Mouse (Mus musculus) megakaryocyte, embryonic 14.5 days (primary cell): ENCODE measurements around the gene Ddx43. TPM values are rescaled to one million over a fixed set of nuclear protein-coding genes. Genes with fewer than 3 reads are reported as not detected.
"Not testable (repeated sequence)": the region's sequence is repeated elsewhere in the genome, so short reads cannot be mapped to it uniquely, and the experiment has no call there.

Source experiments
- H3K27me3 ChIP-seq: replicated peaks from 2 replicates; pipeline ENCODE3; 2012; ENCODE audit warnings: inconsistent platforms
- H3K36me3 ChIP-seq: replicated peaks from 2 replicates; pipeline ENCODE3; 2012; ENCODE audit warnings: low read length, inconsistent platforms, mixed read lengths
- H3K4me1 ChIP-seq: 2 replicates; pipeline ENCODE4 v1.6.1; 2012; ENCODE audit warnings: inconsistent platforms
- H3K4me3 ChIP-seq: replicated peaks from 2 replicates; pipeline ENCODE3; 2012; ENCODE audit warnings: moderate library complexity, mild to moderate bottlenecking, inconsistent platforms
- H3K9me3 ChIP-seq: 2 replicates; pipeline ENCODE4 v1.6.1; 2012; ENCODE audit warnings: inconsistent platforms
- FLI1 ChIP-seq: IDR thresholded peaks from 2 replicates; pipeline ENCODE4 v1.6.1; 2012; ENCODE audit warnings: low read length, inconsistent platforms, mixed read lengths
- GATA1 ChIP-seq: IDR thresholded peaks from 3 replicates; pipeline ENCODE4 v1.6.1; 2012; ENCODE audit warnings: mixed read lengths, low read length, inconsistent platforms, borderline replicate concordance
- polyA plus RNA-seq: library from polyadenylated mRNA; stranded (reverse); fragments of >175 nt; gene quantifications from 2 replicates; pipeline ENCODE4 v1.2.3, GENCODE M21; 2012; ENCODE audit warnings: low replicate concordance; ENCODE audit not compliant: insufficient read depth

Ddx43 gene
- polyA plus RNA-seq, 1 experiment: 0.07 TPM

DNA sequence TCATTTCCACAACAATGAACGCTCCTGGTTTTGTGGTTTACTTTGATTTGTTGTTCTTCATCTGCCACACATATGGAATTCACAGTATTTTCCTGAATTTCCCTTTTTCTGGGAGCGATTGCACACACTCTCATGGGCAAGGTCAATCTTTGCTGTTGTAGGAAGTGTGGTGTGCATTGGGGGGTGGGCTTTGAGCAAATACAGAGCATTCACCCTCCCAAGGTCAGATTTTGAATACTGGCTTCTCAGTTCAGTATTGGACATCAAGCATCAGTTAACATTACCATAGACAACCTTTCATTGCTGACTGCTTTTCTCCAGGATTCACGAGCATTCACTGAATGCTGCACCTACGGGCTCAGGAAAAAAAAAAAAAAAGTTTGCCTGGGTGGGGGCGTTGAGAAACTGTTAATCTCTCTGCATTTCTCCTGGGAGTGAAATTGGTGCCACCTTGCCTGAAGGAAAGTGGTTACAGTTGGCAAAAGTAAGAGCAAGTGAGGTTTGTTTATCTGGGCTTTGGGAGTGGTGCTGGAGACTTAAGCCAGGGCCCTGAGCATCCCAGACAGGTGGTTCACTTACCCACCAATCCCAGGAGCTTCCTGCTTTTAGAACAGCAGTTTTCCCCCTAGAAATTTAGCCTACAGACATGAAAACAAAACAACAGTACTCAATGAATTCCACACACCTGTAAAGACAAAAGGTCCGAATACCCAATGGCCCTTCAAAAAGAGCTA, 35.7 kb upstream of the Ddx43 start:
- no peak for TF ChIP-seq FLI1
- TF ChIP-seq GATA1: no peak
- Histone ChIP-seq H3K36me3 (no peaks in the 10 kb centered on the region), H3K27me3 (peaks cover 17% of the 10 kb centered on the region), H3K4me3 (no peak overlapping the region), H3K9me3 (no peaks in the 10 kb centered on the region; the same call in 1 of the 2 replicates), H3K4me1 (peaks cover 20% of the 10 kb centered on the region)

DNA sequence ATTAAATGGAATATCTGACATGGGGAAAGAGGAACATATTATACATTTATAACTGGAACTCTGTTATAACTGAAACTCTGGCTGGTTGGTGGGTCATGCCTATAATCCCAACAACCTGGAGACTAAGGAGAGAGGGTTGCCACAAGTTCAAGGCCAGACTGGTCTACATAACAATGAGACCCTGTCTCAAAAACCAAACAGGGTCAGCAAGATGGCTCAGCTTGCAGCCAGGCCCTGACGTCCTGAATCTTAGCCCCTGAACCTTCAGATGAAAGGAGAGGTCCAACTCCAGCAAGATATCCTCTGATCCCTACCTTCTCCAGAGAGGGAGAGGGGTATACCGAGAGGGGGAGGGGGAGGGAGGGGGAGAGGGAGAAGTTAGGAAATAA, 35.1 kb upstream of the Ddx43 start:
- H3K4me3 ChIP-seq: no peak overlapping the region
- no peak for TF ChIP-seq FLI1
- TF ChIP-seq GATA1: no peak
- peaks cover 12% of the 10 kb centered on the region for H3K27me3 ChIP-seq
- peaks cover 20% of the 10 kb centered on the region for H3K4me1 ChIP-seq
- H3K36me3 ChIP-seq: no peaks in the 10 kb centered on the region
- H3K9me3 ChIP-seq: no peaks in the 10 kb centered on the region; the same call in 1 of the 2 replicates

DNA sequence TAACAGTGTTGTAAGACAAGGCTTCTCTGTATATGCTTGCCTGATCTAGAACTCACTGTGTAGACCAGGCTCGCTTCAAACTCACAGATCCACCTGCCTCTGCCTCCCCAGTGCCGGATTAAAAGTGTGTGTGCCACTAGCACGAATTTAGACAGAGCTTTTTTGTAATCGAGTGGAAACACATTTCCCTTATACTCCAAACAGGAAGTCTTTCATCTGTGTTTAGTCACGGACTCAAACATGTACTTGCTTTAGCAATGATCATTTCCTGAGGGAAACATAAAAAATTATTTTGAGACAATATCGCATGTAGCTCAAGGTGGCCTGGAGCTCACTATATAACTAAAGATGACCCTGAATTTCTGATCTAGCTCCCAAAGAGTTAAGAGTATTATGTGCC, 32.2 kb upstream of the Ddx43 start:
- no peaks in the 10 kb centered on the region for H3K9me3 ChIP-seq
- H3K4me3 ChIP-seq: no peak overlapping the region
- no peaks in the 10 kb centered on the region for H3K36me3 ChIP-seq
- peaks cover 5% of the 10 kb centered on the region for H3K27me3 ChIP-seq
- TF ChIP-seq FLI1: no peak
- no peak for TF ChIP-seq GATA1
- peaks cover 23% of the 10 kb centered on the region for H3K4me1 ChIP-seq

DNA sequence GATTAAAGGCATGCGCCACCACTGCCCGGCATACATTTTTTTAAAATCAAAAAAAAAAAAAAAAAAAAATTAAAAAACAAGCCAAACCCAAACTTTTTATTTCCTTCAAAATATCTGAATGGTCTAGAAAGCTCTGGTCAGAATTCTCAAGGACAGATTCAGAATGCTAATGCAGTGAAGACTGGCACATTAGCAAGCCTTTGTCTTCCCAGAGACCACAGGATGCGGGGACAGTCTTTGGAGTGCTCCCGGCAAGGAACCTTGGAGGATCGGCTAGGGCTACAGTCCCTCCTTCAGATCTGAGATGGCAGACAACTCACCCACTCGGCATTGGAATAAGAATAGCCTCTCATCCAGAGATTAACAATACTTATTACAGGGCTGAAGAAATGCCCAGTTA, 30.9 kb upstream of the Ddx43 start:
- no peak for TF ChIP-seq GATA1
- Histone ChIP-seq H3K4me1 (peaks cover 23% of the 10 kb centered on the region), H3K36me3 (no peaks in the 10 kb centered on the region), H3K27me3 (peaks cover 3% of the 10 kb centered on the region), H3K9me3 (no peaks in the 10 kb centered on the region), H3K4me3 (no peak overlapping the region)

DNA sequence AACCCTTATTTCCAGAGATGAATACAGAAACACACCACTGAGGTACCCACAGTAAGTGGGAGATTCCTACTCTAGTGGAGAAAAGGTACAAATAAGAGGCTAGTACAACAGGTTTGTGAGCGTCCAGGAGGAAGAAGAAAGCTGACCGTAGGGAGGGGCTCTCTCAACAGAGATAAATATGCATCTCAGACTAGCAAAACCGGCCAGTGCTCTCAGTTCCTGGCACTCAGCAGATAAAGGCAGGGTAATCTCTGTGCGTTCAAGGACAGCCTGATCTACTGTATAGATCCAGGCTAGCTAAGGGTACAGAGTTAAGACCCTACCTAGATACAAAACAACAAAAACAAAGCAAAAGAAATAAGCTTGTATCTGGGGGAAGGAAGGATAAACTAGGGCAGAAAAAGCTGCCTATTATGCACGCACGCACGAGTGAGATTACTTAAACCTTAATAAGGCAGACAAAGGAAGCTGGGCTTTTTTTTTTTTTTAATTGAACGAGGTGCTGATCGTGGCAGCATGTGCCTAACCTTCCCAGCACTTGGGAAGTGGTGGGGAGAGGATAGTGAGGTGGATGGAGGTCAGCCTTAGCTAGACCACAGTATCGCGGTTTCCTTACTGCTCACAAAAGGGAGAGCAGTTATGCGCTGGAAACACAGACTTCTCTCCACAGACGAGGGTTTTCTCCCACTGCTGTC, 29.6 kb upstream of the Ddx43 start:
- TF ChIP-seq FLI1 (no peak), GATA1 (no peak)
- Histone ChIP-seq H3K36me3 (no peaks in the 10 kb centered on the region), H3K9me3 (no peaks in the 10 kb centered on the region), H3K4me3 (no peak overlapping the region), H3K27me3 (peaks cover 4% of the 10 kb centered on the region), H3K4me1 (peaks cover 23% of the 10 kb centered on the region)

DNA sequence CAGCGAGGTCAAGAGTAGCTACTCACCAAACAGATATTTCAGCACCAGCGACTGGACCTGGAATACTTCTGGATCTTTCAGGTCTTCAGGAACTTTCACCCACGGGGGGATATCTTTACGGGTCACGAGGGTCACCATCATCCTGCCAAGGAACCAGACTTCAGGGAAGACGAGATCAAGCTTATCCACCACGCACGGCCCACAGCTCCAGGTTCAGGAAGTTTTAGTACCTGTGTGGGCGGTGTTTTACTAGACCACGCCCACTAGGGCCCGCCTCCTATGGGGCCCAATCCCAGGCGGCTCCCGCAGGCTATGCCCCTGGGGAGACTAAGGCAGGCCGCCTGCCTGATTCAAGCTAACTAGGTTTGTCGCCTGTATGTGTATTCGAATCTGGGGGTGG, 27.6 kb upstream of the Ddx43 start, which contains the start of gene Dppa5a:
Gene Dppa5a, minus strand, starts transcription at position 219 of the 400 bp plus-strand sequence.
- H3K9me3 ChIP-seq, H3K36me3 ChIP-seq, H3K27me3 ChIP-seq, H3K4me3 ChIP-seq: not testable (repeated sequence)
- H3K4me1 ChIP-seq: peaks cover 17% of the 10 kb centered on the region

DNA sequence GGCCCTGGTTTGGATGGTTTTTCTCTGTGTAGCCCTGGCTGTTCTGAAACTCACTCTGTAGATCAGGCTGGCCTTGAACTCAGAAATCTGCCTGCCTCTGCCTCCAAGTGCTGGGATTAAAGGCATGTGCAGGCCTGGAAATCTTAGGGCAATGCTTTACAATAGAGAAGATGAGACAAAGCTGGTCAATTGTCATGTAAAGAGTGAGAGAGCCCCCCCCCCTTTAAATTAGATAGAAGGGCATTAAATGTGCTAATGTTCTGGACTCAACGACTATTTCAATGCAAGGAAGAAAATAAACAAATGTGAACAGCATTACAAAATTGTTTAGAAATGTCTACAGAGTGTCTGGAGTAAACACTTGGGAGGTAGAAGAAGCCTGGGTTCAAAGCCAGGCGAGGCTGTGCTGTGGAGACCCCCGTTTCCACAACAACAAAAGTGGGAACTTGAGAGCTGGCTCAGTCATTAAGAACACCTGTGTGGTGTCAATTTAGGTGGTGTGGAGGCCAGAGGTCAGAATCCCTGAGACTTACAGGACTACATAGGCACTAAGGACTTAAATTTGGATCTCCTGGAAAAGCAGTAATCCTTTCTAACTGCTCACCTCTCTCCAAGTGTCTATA, 26.8 kb upstream of the Ddx43 start:
- TF ChIP-seq GATA1: no peak
- no peak for TF ChIP-seq FLI1
- peaks cover 12% of the 10 kb centered on the region for H3K27me3 ChIP-seq
- H3K36me3 ChIP-seq: no peaks in the 10 kb centered on the region
- H3K4me1 ChIP-seq: peaks cover 9% of the 10 kb centered on the region
- no peaks in the 10 kb centered on the region for H3K9me3 ChIP-seq
- H3K4me3 ChIP-seq: no peak overlapping the region

DNA sequence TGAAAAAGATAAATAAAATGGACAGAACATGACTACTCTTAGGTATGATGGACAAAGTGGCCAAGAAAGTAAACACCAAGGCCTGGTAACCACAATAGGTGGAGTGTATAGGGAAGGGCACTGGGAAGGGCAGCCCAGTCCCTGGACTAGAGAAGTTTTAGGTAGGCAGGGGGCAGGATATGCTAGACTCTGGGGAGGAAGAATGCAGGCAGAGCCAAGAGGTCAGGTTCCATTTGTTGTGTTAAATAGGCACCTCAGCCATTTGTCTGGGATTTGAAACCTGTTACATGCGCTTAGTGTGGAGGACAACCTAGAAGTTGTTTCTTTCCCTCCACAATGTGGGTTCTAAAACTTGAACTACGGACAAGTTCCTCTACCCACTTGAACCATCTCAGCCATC, 26.2 kb upstream of the Ddx43 start:
- H3K9me3 ChIP-seq: no peaks in the 10 kb centered on the region
- H3K4me1 ChIP-seq: peaks cover 7% of the 10 kb centered on the region
- no peak overlapping the region for H3K4me3 ChIP-seq
- no peak for TF ChIP-seq GATA1
- TF ChIP-seq FLI1: no peak
- H3K27me3 ChIP-seq: peaks cover 17% of the 10 kb centered on the region
- no peaks in the 10 kb centered on the region for H3K36me3 ChIP-seq

DNA sequence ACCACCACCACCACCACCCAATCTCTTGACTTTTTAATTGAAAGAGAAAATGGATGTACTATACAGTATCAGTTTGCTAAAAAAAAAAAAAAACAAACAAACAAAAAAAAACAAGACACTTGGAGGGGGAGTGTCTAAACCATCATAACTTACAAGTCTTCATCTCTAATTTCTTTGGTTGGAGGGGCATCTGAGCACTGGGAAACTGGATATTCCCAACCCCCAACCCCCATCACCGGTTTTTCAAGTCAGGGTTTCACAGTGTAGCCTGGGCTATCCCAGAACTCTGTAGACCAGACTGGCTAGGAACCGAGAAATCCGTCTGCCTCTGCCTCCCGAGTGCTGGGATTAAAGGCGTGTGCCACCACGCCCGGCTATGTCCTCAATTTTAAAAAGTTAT, 25.8 kb upstream of the Ddx43 start:
- Histone ChIP-seq H3K36me3 (no peaks in the 10 kb centered on the region), H3K4me1 (peaks cover 7% of the 10 kb centered on the region), H3K4me3 (no peak overlapping the region), H3K27me3 (peaks cover 19% of the 10 kb centered on the region), H3K9me3 (no peaks in the 10 kb centered on the region)
- TF ChIP-seq GATA1 (no peak), FLI1 (no peak)

DNA sequence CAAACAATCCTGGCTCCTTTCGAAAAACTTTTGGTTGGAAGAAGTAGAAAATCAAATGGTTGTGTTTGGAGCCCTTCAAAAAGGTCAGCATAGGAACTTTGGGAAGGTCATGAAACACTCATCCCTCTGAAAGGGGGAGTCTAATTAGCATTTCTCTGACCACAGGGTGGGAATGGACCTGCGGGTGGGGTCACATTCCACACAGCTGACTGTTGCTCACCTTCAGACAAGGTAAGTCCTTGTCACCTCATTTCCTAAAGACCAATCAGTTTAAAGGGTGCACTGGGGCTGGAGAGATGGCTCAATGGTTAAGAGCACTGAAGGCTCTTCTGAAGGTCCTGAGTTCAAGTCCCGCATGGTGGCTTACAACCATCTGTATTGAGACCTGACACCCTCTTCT, 24.1 kb upstream of the Ddx43 start:
- Histone ChIP-seq H3K4me1 (no peaks in the 10 kb centered on the region; the same call in 1 of the 2 replicates), H3K36me3 (no peaks in the 10 kb centered on the region), H3K4me3 (no peak overlapping the region), H3K27me3 (peaks cover 24% of the 10 kb centered on the region), H3K9me3 (no peaks in the 10 kb centered on the region)
- no peak for TF ChIP-seq GATA1
- no peak for TF ChIP-seq FLI1
